Mouse (Mus musculus): ENCODE results near the gene Gtsf1. TPM values are rescaled to one million over a fixed set of nuclear protein-coding genes. Genes with fewer than 3 reads are reported as not detected.

Gtsf1 gene
- polyA plus RNA-seq, 1 experiment, result 0.12 TPM

- DNase-seq (ENCODE audit: low read depth, low spot score), result no peak
- 26% methylated on average over 3 of the region's 3 CpGs for WGBS
These were observed 51.5 kb downstream of the Gtsf1 start for GRCm38 (mm10) chr15:103378665-103379356.

- no peak for DNase-seq (ENCODE audit: low read depth, low spot score)
These were observed 52.3 kb downstream of the Gtsf1 start for GRCm38 (mm10) chr15:103377752-103378664.

GRCm38 (mm10) chr15:103376837-103377269, 53.4 kb downstream of the Gtsf1 start:
- WGBS, result 57% methylated on average over 8 of the region's 8 CpGs
- DNase-seq (ENCODE audit: low read depth, low spot score), result no peak

More at GRCm38 (mm10) chr15:103377752-103378664, 52.3 kb downstream of the Gtsf1 start:
- WGBS, result 74% methylated on average over 3 of the region's 3 CpGs

- no peak for DNase-seq (ENCODE audit: low read depth, low spot score)
- 82% methylated on average over 4 of the region's 4 CpGs for WGBS
These were observed 55.0 kb downstream of the Gtsf1 start for GRCm38 (mm10) chr15:103375112-103375800.

GRCm38 (mm10) chr15:103372461-103372860, 57.8 kb downstream of the Gtsf1 start:
- no peak for DNase-seq (ENCODE audit: low read depth, low spot score)

- DNase-seq (ENCODE audit: low read depth, low spot score), result no peak
- WGBS, result 53% methylated on average over 1 of the region's 1 CpGs
These were observed 58.5 kb downstream of the Gtsf1 start for GRCm38 (mm10) chr15:103371741-103372140.

- no peak for DNase-seq (ENCODE audit: low read depth, low spot score)
- WGBS, result 17% methylated on average over 2 of the region's 2 CpGs
These were observed 59.1 kb downstream of the Gtsf1 start for GRCm38 (mm10) chr15:103371208-103371607.

GRCm38 (mm10) chr15:103370462-103370861, 59.8 kb downstream of the Gtsf1 start:
- DNase-seq (ENCODE audit: low read depth, low spot score), result no peak
- WGBS, result 49% methylated on average over 4 of the region's 4 CpGs

GRCm38 (mm10) chr15:103369123-103369522, 61.1 kb downstream of the Gtsf1 start:
- no peak for DNase-seq (ENCODE audit: low read depth, low spot score)
- 86% methylated on average over 1 of the region's 1 CpGs for WGBS

- WGBS, result 67% methylated on average over 4 of the region's 4 CpGs
- DNase-seq (ENCODE audit: low read depth, low spot score), result no peak
These were observed 61.9 kb downstream of the Gtsf1 start for GRCm38 (mm10) chr15:103368179-103368940.

GRCm38 (mm10) chr15:103366376-103367149, 63.7 kb downstream of the Gtsf1 start, which contains the start of gene Itga5:
TSS of gene Itga5 (minus strand) at chr15:103366763.
- under 1% methylated on average over 49 of the region's 51 CpGs for WGBS

GRCm38 (mm10) chr15:103365471-103366375, 64.5 kb downstream of the Gtsf1 start:
- 4% methylated on average over 51 of the region's 51 CpGs for WGBS
- DNase-seq (ENCODE audit: low read depth, low spot score), result no peak

More at GRCm38 (mm10) chr15:103366376-103367149, 63.7 kb downstream of the Gtsf1 start, which contains the start of gene Itga5:
- no peak for DNase-seq (ENCODE audit: low read depth, low spot score)

- WGBS, result 40% methylated on average over 4 of the region's 4 CpGs
- DNase-seq (ENCODE audit: low read depth, low spot score), result no peak
These were observed 65.5 kb downstream of the Gtsf1 start for GRCm38 (mm10) chr15:103364761-103365160.

- WGBS, result 41% methylated on average over 1 of the region's 1 CpGs
- DNase-seq (ENCODE audit: low read depth, low spot score), result no peak
These were observed 66.5 kb downstream of the Gtsf1 start for GRCm38 (mm10) chr15:103363809-103364208.

GRCm38 (mm10) chr15:103362950-103363349, 67.3 kb downstream of the Gtsf1 start:
- DNase-seq (ENCODE audit: low read depth, low spot score), result no peak
- 67% methylated on average over 3 of the region's 3 CpGs for WGBS

- DNase-seq (ENCODE audit: low read depth, low spot score), result no peak
- 80% methylated on average over 7 of the region's 7 CpGs for WGBS
These were observed 67.9 kb downstream of the Gtsf1 start for GRCm38 (mm10) chr15:103362333-103362732.

- 69% methylated on average over 1 of the region's 1 CpGs for WGBS
- no peak for DNase-seq (ENCODE audit: low read depth, low spot score)
These were observed 69.0 kb downstream of the Gtsf1 start for GRCm38 (mm10) chr15:103361269-103361668.

All from large intestine, adult 2 months (tissue).